22 mouse cellular contexts compared by ENCODE assay signal in genomic region chr13:83266591-83266990, GRCm38 (mm10).
A peak's percentile ranks its signal among the peaks of the same experiment; 100 is the strongest.
DNase-seq lines count a peak whose midpoint lies in the region; ATAC-seq and TF ChIP-seq lines count a peak whose summit lies in the region.
"Had no signal": no experiment of that assay in that cellular context is flagged by ENCODE, and none has a peak within 500 bp of the region (broad histone marks: within the 10 kb centered on the region; RNA-seq: fewer than 3 reads in every experiment).

No protein-coding gene starts in this region.

- H3K27ac ChIP-seq in embryonic facial prominence, embryonic 14.5 days (replicated peaks; ENCODE audit: low read depth, low read length), result no peak overlapping the region
- H3K27ac ChIP-seq in embryonic facial prominence, embryonic 10.5 days (replicated peaks), result no peak overlapping the region
- no peak overlapping the region for H3K27ac ChIP-seq in kidney, embryonic 14.5 days (ENCODE audit: low read depth, low read length)
- no peak overlapping the region for H3K27ac ChIP-seq in kidney, postnatal 0 days
- H3K27ac ChIP-seq in kidney, embryonic 15.5 days, result no peak overlapping the region
- H3K27ac ChIP-seq in midbrain, embryonic 11.5 days (ENCODE audit: low read depth, low read length), result no peak overlapping the region
- no peak overlapping the region for H3K27ac ChIP-seq in midbrain, embryonic 13.5 days

- H3K4me2 ChIP-seq in embryonic facial prominence, embryonic 14.5 days (ENCODE audit: low read depth, low read length), result no peak overlapping the region
- H3K4me2 ChIP-seq in kidney, embryonic 14.5 days (replicated peaks; ENCODE audit: low read depth, low read length), result no peak overlapping the region
- H3K4me2 ChIP-seq in kidney, postnatal 0 days (ENCODE audit: low read length), result no peak overlapping the region
- no peak overlapping the region for H3K4me2 ChIP-seq in kidney, embryonic 15.5 days
- H3K4me2 ChIP-seq in midbrain, embryonic 11.5 days, result no peak overlapping the region
- H3K4me2 ChIP-seq in midbrain, embryonic 13.5 days (replicated peaks), result no peak overlapping the region

- H3K9me3 ChIP-seq in embryonic facial prominence, embryonic 14.5 days (ENCODE audit: control insufficient read depth, low read length), result no peaks in the 10 kb centered on the region
- H3K9me3 ChIP-seq in embryonic facial prominence, embryonic 10.5 days, result no peaks in the 10 kb centered on the region
- H3K9me3 ChIP-seq in kidney, embryonic 14.5 days (ENCODE audit: control insufficient read depth, low read length), result no peaks in the 10 kb centered on the region
- no peaks in the 10 kb centered on the region for H3K9me3 ChIP-seq in kidney, postnatal 0 days (replicated peaks; ENCODE audit: low read length)
- no peaks in the 10 kb centered on the region for H3K9me3 ChIP-seq in kidney, embryonic 15.5 days (replicated peaks)
- no peaks in the 10 kb centered on the region for H3K9me3 ChIP-seq in midbrain, embryonic 11.5 days (ENCODE audit: control insufficient read depth, low read length)
- H3K9me3 ChIP-seq in midbrain, embryonic 13.5 days, result no peaks in the 10 kb centered on the region
- H3K9me3 ChIP-seq: G1E had no signal

- H3K27me3 ChIP-seq in embryonic facial prominence, embryonic 14.5 days (replicated peaks; ENCODE audit: control insufficient read depth, insufficient read depth, low read length), result no peaks in the 10 kb centered on the region
- H3K27me3 ChIP-seq in embryonic facial prominence, embryonic 10.5 days (replicated peaks; ENCODE audit: low read depth, poor library complexity, severe bottlenecking), result no peaks in the 10 kb centered on the region
- H3K27me3 ChIP-seq in kidney, embryonic 14.5 days (ENCODE audit: control insufficient read depth, insufficient read depth, low read length), result no peaks in the 10 kb centered on the region
- H3K27me3 ChIP-seq in kidney, postnatal 0 days (ENCODE audit: insufficient read depth, low read length), result no peaks in the 10 kb centered on the region
- H3K27me3 ChIP-seq in kidney, embryonic 15.5 days, result no peaks in the 10 kb centered on the region
- no peaks in the 10 kb centered on the region for H3K27me3 ChIP-seq in midbrain, embryonic 11.5 days (ENCODE audit: control insufficient read depth, insufficient read depth, low read length)
- no peaks in the 10 kb centered on the region for H3K27me3 ChIP-seq in midbrain, embryonic 13.5 days
- H3K27me3 ChIP-seq: CH12.LX, Patski had no signal

- peak; percentile 28 for DNase-seq in embryonic facial prominence, embryonic 14.5 days (ENCODE audit: low spot score)
- no peak for DNase-seq in embryonic facial prominence, embryonic 10.5 days (ENCODE audit: low spot score)
- no peak for DNase-seq in kidney, adult 9 months
- DNase-seq in kidney, postnatal 0 days (ENCODE audit: low spot score), result peak; percentile 15
- DNase-seq in midbrain, embryonic 11.5 days (ENCODE audit: low spot score, missing footprints), result peak; percentile 69
- DNase-seq: adrenal gland, adult 2 months; adrenal gland, adult 8-10 months; adrenal gland, postnatal 10 days; adrenal gland, postnatal 14 days; adrenal gland, postnatal 25 days; adrenal gland, postnatal 36 days; B cell, adult 2 months; cerebellum, adult 11 months; cerebellum, adult 11-12 months had no signal

- TF ChIP-seq CTCF in kidney, postnatal 0 days (IDR thresholded peaks at IDR 0.05; ENCODE audit: low read depth), result no peak

- 67% methylated on average over 1 of the region's 1 CpGs for WGBS in embryonic facial prominence, embryonic 14.5 days
- WGBS in embryonic facial prominence, embryonic 10.5 days, result 93% methylated on average over 1 of the region's 1 CpGs
- 72% methylated on average over 1 of the region's 1 CpGs for WGBS in kidney, embryonic 14.5 days
- 65% methylated on average over 1 of the region's 1 CpGs for WGBS in kidney, postnatal 0 days
- 61% methylated on average over 1 of the region's 1 CpGs for WGBS in kidney, embryonic 15.5 days
- 88% methylated on average over 1 of the region's 1 CpGs for WGBS in midbrain, embryonic 11.5 days
- 94% methylated on average over 1 of the region's 1 CpGs for WGBS in midbrain, embryonic 13.5 days

- H3K36me3 ChIP-seq in embryonic facial prominence, embryonic 14.5 days (ENCODE audit: control insufficient read depth, insufficient read depth, low read length), result no peaks in the 10 kb centered on the region
- no peaks in the 10 kb centered on the region for H3K36me3 ChIP-seq in embryonic facial prominence, embryonic 10.5 days (replicated peaks)
- H3K36me3 ChIP-seq in kidney, embryonic 14.5 days (ENCODE audit: control insufficient read depth, insufficient read depth, low read length), result no peaks in the 10 kb centered on the region
- no peaks in the 10 kb centered on the region for H3K36me3 ChIP-seq in kidney, postnatal 0 days (ENCODE audit: insufficient read depth, low read length)
- no peaks in the 10 kb centered on the region for H3K36me3 ChIP-seq in kidney, embryonic 15.5 days
- H3K36me3 ChIP-seq in midbrain, embryonic 11.5 days (ENCODE audit: control insufficient read depth, insufficient read depth, low read length), result no peaks in the 10 kb centered on the region
- no peaks in the 10 kb centered on the region for H3K36me3 ChIP-seq in midbrain, embryonic 13.5 days
- H3K36me3 ChIP-seq: G1E had no signal

- H3K4me3 ChIP-seq in embryonic facial prominence, embryonic 14.5 days (ENCODE audit: low read depth, low read length), result no peak overlapping the region
- no peak overlapping the region for H3K4me3 ChIP-seq in embryonic facial prominence, embryonic 10.5 days
- no peak overlapping the region for H3K4me3 ChIP-seq in kidney, embryonic 14.5 days (ENCODE audit: low read length)
- H3K4me3 ChIP-seq in kidney, postnatal 0 days (replicated peaks; ENCODE audit: low read depth, low read length), result no peak overlapping the region
- no peak overlapping the region for H3K4me3 ChIP-seq in kidney, embryonic 15.5 days (replicated peaks)
- no peak overlapping the region for H3K4me3 ChIP-seq in midbrain, embryonic 11.5 days (ENCODE audit: low read depth, low read length)
- no peak overlapping the region for H3K4me3 ChIP-seq in midbrain, embryonic 13.5 days (replicated peaks)

- no peaks in the 10 kb centered on the region for H3K4me1 ChIP-seq in embryonic facial prominence, embryonic 14.5 days (ENCODE audit: control insufficient read depth, insufficient read depth, low read length)
- no peaks in the 10 kb centered on the region for H3K4me1 ChIP-seq in embryonic facial prominence, embryonic 10.5 days
- H3K4me1 ChIP-seq in kidney, embryonic 14.5 days (ENCODE audit: control insufficient read depth, insufficient read depth, low read length), result no peaks in the 10 kb centered on the region
- no peaks in the 10 kb centered on the region for H3K4me1 ChIP-seq in kidney, postnatal 0 days (replicated peaks; ENCODE audit: insufficient read depth, low read length)
- H3K4me1 ChIP-seq in kidney, embryonic 15.5 days, result no peaks in the 10 kb centered on the region
- no peaks in the 10 kb centered on the region for H3K4me1 ChIP-seq in midbrain, embryonic 11.5 days (ENCODE audit: control insufficient read depth, insufficient read depth, low read length)
- H3K4me1 ChIP-seq in midbrain, embryonic 13.5 days (replicated peaks), result no peaks in the 10 kb centered on the region

- no peak overlapping the region for H3K9ac ChIP-seq in embryonic facial prominence, embryonic 14.5 days (ENCODE audit: low read depth, low read length)
- H3K9ac ChIP-seq in kidney, embryonic 14.5 days (ENCODE audit: low read depth, low read length), result no peak overlapping the region
- no peak overlapping the region for H3K9ac ChIP-seq in kidney, postnatal 0 days (ENCODE audit: low read depth, low read length)
- H3K9ac ChIP-seq in kidney, embryonic 15.5 days, result no peak overlapping the region
- no peak overlapping the region for H3K9ac ChIP-seq in midbrain, embryonic 11.5 days (ENCODE audit: low read length)
- H3K9ac ChIP-seq in midbrain, embryonic 13.5 days (replicated peaks), result no peak overlapping the region

- ATAC-seq in embryonic facial prominence, embryonic 14.5 days (ENCODE audit: low read depth), result no peak
- ATAC-seq in kidney, embryonic 14.5 days (ENCODE audit: low FRiP score, low TSS enrichment), result peak; percentile 55; the same call in 1 of the 2 replicates
- no peak for ATAC-seq in kidney, postnatal 0 days (replicated peaks; ENCODE audit: low FRiP score, low read depth)
- ATAC-seq in kidney, embryonic 15.5 days (replicated peaks; ENCODE audit: low FRiP score), result no peak
- ATAC-seq in midbrain, embryonic 11.5 days (ENCODE audit: low FRiP score), result no peak
- ATAC-seq in midbrain, embryonic 13.5 days, result no peak
- ATAC-seq: activated CD4-positive, CD25-positive, alpha-beta regulatory T cell, adult 4 months; CD4-positive, CD25-positive, alpha-beta regulatory T cell, adult 4 months; Patski had no signal

Comparison
In these comparisons a context has a peak if more than half of its experiments do, and no peak if none do; other contexts are left out.
1. DNase-seq: peak in embryonic facial prominence, embryonic 14.5 days (single experiment), kidney, postnatal 0 days (single experiment) and midbrain, embryonic 11.5 days (single experiment); none in embryonic facial prominence, embryonic 10.5 days (single experiment) and kidney, adult 9 months (single experiment).